Mouse (Mus musculus) kidney, embryonic 16.5 days (tissue): ENCODE measurements around the gene Zfp599. TPM values are rescaled to one million over a fixed set of nuclear protein-coding genes. Genes with fewer than 3 reads are reported as not detected.
"Not testable (repeated sequence)": the region's sequence is repeated elsewhere in the genome, so short reads cannot be mapped to it uniquely, and the experiment has no call there.

Source experiments
- ATAC-seq: fragments of 200-750 bp; cut with Nextera tagmentation; 2 replicates; pipeline ENCODE4 v1.8.0; 2017; ENCODE audit warnings: moderate TSS enrichment; ENCODE audit not compliant: low FRiP score, low TSS enrichment
- H3K27ac ChIP-seq: fragments of 300-500 bp; sonication (generic); 2 replicates; pipeline ENCODE4 v1.5.1; 2014; ENCODE audit warnings: low read length
- H3K27me3 ChIP-seq: fragments of 300-500 bp; sonication (generic); 2 replicates; pipeline ENCODE4 v1.6.1; 2014; ENCODE audit warnings: low read length, control low read depth, mixed read lengths; ENCODE audit not compliant: insufficient read depth
- H3K36me3 ChIP-seq: fragments of 300-500 bp; sonication (generic); 2 replicates; pipeline ENCODE4 v1.6.1; 2014; ENCODE audit warnings: low read length, control low read depth, mixed read lengths; ENCODE audit not compliant: insufficient read depth
- H3K4me1 ChIP-seq: fragments of 300-500 bp; sonication (generic); 2 replicates; pipeline ENCODE4 v1.6.1; 2014; ENCODE audit warnings: low read length, control low read depth, mixed read lengths; ENCODE audit not compliant: insufficient read depth
- H3K4me2 ChIP-seq: fragments of 300-500 bp; sonication (generic); replicated peaks from 2 replicates; pipeline ENCODE4 v1.6.1; 2014; ENCODE audit warnings: low read depth, low read length
- H3K4me3 ChIP-seq: fragments of 300-500 bp; sonication (generic); 2 replicates; pipeline ENCODE4 v1.5.1; 2014; ENCODE audit warnings: mild to moderate bottlenecking, low read length
- H3K9ac ChIP-seq: fragments of 300-500 bp; sonication (generic); replicated peaks from 2 replicates; pipeline ENCODE4 v1.6.1; 2014; ENCODE audit warnings: low read length
- H3K9me3 ChIP-seq: fragments of 300-500 bp; sonication (generic); 2 replicates; pipeline ENCODE4 v1.6.1; 2016; ENCODE audit warnings: low read length, control low read depth
- WGBS: fragments of 180-500 bp; shearing (Covaris S2); extraction: QIAGEN DNeasy Blood & Tissue Kit; methylation state at CpG from one replicate; pipeline ENCODE4 v1.1.7; 2014; 5-methylcytosine and 5-hydroxymethylcytosine counted together
- polyA plus RNA-seq: library from polyadenylated mRNA; unstranded; fragments of >200 nt; fragmentation: Nextera tagmentation; extraction: Ambion mirVana; gene quantifications from 2 replicates; pipeline ENCODE4 v1.2.1, GENCODE M21; 2015

Zfp599 gene
- 4.9 and 5.2 TPM in 2 replicates for polyA plus RNA-seq

DNA sequence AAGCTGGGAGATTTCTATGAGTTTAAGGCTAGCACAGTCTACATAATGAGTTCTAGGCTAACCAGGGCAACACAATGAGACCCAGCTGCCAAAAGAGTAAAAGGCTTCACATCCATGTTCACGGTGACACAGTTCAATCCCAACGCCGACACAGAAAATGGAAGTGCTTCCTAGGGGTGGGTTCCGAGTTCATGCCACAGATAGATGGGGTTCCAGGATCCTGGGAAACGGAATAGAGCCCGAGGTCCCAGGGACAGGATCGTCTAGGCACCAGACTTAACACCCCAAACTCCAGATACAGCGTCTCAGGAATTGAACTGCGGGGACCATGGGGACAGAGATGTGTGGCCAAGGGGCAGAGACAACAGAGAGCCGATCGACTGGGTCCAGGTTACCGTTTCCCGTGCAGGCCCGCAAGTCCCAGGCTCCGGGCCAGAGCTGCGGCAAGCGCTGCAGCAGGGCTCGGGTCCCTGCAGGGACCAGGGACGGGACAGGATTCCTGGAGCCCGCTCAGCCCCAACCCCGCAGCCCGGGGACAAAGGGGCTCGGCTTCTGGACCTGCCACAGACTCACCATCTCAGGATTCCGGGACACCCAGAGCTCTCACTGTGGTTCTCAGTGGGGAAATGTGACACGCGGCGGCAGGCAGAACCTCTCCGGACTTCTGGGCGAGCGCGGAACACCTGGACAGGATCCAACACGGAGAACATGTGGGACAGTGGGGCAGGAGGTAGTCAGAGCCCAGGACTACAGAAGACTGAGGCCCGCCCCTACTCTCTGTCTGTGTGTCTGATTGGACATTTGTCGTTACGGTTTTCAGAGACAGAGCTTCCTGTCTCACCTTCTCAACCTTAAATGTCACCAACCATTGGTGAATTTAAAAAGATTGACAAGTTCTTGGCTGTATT, at the start of gene Zfp599:
Gene Zfp599 (minus strand): TSS at position 712 of the 908 bp plus-strand sequence.
- Histone ChIP-seq H3K27me3 (no peaks in the 10 kb centered on the region), H3K4me1 (no peaks in the 10 kb centered on the region), H3K36me3 (peaks cover 17% of the 10 kb centered on the region), H3K9ac (peak within 1 kb of the TSS; percentile 86), H3K4me2 (peak within 1 kb of the TSS; percentile 77), H3K27ac (peak within 1 kb of the TSS; percentile 28; the same call in 1 of the 2 replicates), H3K4me3 (peak within 1 kb of the TSS; percentile 76), H3K9me3 (peaks cover 10% of the 10 kb centered on the region)
- WGBS, result under 1% methylated on average over 35 of the region's 35 CpGs
- peak; percentile 99 for ATAC-seq

DNA sequence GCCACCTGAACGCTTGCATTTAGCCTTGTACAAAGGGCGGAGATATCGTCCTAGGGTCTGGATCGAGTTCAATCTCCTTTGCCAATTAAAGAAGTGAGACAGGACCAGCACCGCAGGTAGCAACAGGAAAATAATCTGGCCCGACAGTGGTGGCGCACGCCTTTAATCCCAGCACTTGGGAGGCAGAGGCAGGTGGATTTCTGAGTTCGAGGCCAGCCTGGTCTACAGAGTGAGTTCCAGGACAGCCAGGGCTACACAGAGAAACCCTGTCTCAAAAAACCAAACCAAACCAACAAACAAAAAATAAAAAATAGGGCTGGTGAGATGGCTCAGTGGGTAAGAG, 48.2 kb upstream of the Zfp599 start:
- not testable (repeated sequence) for H3K4me1 ChIP-seq, H3K27me3 ChIP-seq, ATAC-seq
- H3K4me3 ChIP-seq, result peak overlapping the region; percentile 83
- H3K9me3 ChIP-seq, result peaks cover 35% of the 10 kb centered on the region
- peaks cover 24% of the 10 kb centered on the region for H3K36me3 ChIP-seq
- H3K9ac ChIP-seq, result peak overlapping the region; percentile 96
- 11% methylated on average over 9 of the region's 9 CpGs for WGBS
- H3K27ac ChIP-seq, result peak overlapping the region; percentile 74
- H3K4me2 ChIP-seq, result peak overlapping the region; percentile 87

DNA sequence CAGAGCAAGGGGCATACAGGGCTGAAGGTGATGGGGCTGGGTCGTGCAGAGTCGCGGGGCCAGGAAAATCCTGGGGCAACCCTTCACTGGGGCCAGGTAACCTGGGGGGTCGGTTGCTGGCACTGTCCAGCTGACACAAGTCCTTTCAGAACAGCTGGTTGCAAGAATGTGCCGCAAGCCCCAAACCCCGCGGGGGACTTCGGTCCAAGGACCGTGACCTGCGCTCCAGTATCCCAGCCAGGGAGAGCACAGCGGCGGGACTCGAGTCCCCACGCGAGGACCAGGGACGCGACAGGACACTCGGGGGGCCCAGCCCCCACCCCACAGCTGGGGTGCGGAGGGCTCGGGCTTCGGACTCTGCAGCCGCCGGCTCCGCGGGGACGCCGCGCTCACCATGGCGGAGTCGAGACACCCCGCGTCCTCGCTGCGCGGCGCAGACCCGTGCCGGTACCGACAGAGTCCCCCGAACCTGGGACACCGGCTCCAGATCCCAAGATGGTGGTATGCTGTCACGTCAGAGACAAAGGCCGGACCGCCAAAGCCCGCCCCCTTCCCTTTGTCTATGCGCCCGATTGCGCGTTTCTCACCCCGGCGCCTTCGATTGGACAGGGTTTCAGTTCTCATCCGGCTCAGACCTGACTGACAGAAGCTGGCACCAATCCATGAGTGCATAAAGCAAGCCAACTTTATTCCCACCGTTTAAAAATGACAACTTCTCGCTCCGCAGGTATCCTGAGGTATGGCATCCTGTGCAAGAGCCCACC, 47.6 kb upstream of the Zfp599 start, which contains the start of gene Zfp810:
Gene Zfp810 (minus strand): TSS at position 493 of the 764 bp plus-strand sequence.
- peaks cover 34% of the 10 kb centered on the region for H3K9me3 ChIP-seq
- peak; percentile 99 for ATAC-seq
- H3K4me2 ChIP-seq, result peak within 1 kb of the TSS; percentile 87
- WGBS, result under 1% methylated on average over 56 of the region's 56 CpGs
- H3K27ac ChIP-seq, result peak within 1 kb of the TSS; percentile 74
- peaks cover 29% of the 10 kb centered on the region for H3K36me3 ChIP-seq
- peaks cover 7% of the 10 kb centered on the region; the same call in 1 of the 2 replicates for H3K4me1 ChIP-seq
- no peaks in the 10 kb centered on the region for H3K27me3 ChIP-seq
- peak within 1 kb of the TSS; percentile 83 for H3K4me3 ChIP-seq
- H3K9ac ChIP-seq, result peak within 1 kb of the TSS; percentile 96

DNA sequence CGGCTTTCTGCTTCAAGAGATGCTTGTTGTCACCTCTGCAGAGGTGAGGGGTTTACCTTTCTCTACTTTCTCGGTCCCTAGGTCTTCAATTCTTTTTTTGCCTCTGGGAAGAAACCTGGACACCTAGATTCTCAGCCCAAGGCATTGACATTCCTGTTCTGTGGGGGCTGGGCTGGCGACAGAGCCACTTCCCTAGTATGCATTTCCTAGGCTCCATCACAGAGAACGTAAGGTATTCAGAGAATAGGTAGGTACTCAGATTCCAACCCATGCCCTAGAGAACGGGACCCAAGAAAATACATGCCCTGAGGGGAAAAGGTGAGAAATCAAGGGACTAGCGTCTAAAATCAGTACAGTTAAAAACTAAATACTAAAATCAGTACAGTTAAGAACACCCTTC, 47.0 kb upstream of the Zfp599 start:
- no peak for ATAC-seq
- Histone ChIP-seq H3K36me3 (peaks cover 33% of the 10 kb centered on the region), H3K4me3 (peak overlapping the region; percentile 83), H3K27me3 (no peaks in the 10 kb centered on the region), H3K9me3 (peaks cover 27% of the 10 kb centered on the region), H3K27ac (peak overlapping the region; percentile 72; the same call in 1 of the 2 replicates), H3K4me2 (peak overlapping the region; percentile 87), H3K4me1 (peaks cover 7% of the 10 kb centered on the region; the same call in 1 of the 2 replicates), H3K9ac (peak overlapping the region; percentile 96)
- 11% methylated on average over 6 of the region's 6 CpGs for WGBS

DNA sequence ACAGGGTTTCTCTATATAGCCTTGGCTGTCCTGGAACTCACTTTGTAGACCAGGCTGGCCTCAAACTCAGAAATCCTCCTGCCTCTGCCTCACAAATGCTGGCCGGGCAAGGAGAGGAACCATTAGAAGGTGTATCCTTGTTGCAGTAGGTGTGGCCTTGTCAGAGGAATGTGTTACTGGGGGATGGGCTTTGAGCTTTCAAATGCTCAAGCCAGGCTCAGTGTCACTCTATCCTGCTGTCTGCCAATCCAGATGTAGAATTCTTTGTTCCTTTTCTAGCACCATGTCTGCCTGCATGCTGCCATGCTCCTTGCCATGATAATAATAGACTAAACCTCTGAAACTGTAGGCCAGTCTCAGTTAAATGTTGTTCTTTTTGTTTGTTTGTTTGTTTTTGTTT, 42.5 kb upstream of the Zfp599 start:
- 94% methylated on average over 1 of the region's 1 CpGs for WGBS
- Histone ChIP-seq H3K36me3 (peaks cover 69% of the 10 kb centered on the region), H3K27ac (no peak overlapping the region)

DNA sequence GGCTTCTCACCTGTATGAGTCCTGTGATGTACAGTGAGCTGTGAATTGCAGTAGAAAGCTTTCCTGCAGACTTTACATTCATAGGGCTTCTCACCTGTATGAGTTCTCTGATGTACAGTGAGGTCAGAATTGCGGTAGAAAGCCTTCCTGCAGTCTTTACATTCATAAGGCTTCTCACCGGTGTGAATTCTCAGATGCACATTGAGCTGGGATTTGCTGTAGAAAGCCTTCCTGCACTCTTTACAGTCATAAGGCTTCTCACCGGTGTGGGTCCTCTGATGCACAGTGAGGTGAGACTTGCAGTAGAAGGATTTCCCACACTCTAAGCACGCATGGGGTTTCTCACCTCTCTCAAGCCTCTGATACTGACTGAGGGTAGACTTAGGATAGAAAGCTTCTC, 19.0 kb upstream of the Zfp599 start:
- Histone ChIP-seq H3K4me1 (no peaks in the 10 kb centered on the region), H3K4me3 (no peak overlapping the region), H3K27me3 (no peaks in the 10 kb centered on the region), H3K9me3 (peaks cover 69% of the 10 kb centered on the region), H3K27ac (no peak overlapping the region), H3K36me3 (peaks cover 81% of the 10 kb centered on the region), H3K4me2 (no peak overlapping the region), H3K9ac (no peak overlapping the region)
- ATAC-seq, result no peak
- WGBS, result 96% methylated on average over 4 of the region's 4 CpGs

More for the DNA sequence above, 42.5 kb upstream of the Zfp599 start:
- ATAC-seq, result no peak
- no peak overlapping the region for H3K9ac ChIP-seq
- H3K4me3 ChIP-seq, result no peak overlapping the region
- no peak overlapping the region for H3K4me2 ChIP-seq
- H3K27me3 ChIP-seq, result no peaks in the 10 kb centered on the region
- H3K4me1 ChIP-seq, result peaks cover 7% of the 10 kb centered on the region; the same call in 1 of the 2 replicates
- peaks cover 10% of the 10 kb centered on the region for H3K9me3 ChIP-seq

DNA sequence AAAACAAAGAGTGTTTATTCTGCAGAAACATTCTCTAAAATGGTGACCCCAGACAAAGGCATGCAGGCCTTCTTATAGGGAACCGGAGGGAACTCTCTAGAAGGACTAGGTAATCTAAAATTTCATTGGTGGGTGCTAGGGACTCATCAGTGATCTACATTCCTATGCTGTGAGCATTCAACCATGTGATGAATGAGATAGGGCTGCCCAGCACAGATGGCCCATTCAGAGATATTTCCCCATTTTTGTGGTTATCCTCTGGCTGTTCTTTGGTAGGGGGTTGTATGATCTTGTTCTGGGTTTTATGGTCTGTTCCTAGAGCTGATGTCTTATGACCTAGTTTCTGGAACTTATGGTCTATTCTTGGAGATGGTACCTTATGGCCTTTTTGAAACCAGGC, 9.2 kb upstream of the Zfp599 start:
- H3K9me3 ChIP-seq, result peaks cover 13% of the 10 kb centered on the region
- no peak for ATAC-seq
- no peak overlapping the region for H3K4me3 ChIP-seq
- no peak overlapping the region for H3K9ac ChIP-seq
- WGBS, result 93% methylated on average over 1 of the region's 1 CpGs
- H3K36me3 ChIP-seq, result peaks cover 6% of the 10 kb centered on the region; the same call in 1 of the 2 replicates
- H3K27ac ChIP-seq, result no peak overlapping the region
- H3K27me3 ChIP-seq, result no peaks in the 10 kb centered on the region
- H3K4me2 ChIP-seq, result no peak overlapping the region
- H3K4me1 ChIP-seq, result no peaks in the 10 kb centered on the region

DNA sequence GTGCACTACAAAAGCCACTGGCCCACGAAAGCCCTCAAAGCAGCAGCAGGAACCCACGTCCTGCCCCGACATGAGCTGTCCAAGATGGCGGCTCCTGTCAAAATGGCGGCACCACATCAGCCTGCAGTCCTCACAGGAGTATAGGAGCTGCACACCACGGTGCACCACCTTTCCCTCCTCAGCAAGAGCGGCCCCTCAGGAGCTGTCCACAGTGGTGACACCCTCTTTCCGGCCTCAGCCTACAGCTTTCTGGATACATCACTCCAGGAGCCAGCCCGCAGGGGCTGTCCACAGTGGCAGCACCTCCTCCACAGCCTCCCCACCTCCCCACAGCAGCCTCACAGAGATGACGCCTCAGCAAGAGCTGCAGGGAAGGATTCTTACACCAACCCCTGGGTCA, 2.9 kb upstream of the Zfp599 start:
- Histone ChIP-seq H3K9me3 (peaks cover 3% of the 10 kb centered on the region; the same call in 1 of the 2 replicates), H3K4me1 (no peaks in the 10 kb centered on the region), H3K4me2 (no peak overlapping the region), H3K36me3 (no peaks in the 10 kb centered on the region), H3K27ac (no peak overlapping the region), H3K4me3 (no peak overlapping the region), H3K27me3 (no peaks in the 10 kb centered on the region), H3K9ac (no peak overlapping the region)
- 78% methylated on average over 10 of the region's 10 CpGs for WGBS
- ATAC-seq, result no peak

DNA sequence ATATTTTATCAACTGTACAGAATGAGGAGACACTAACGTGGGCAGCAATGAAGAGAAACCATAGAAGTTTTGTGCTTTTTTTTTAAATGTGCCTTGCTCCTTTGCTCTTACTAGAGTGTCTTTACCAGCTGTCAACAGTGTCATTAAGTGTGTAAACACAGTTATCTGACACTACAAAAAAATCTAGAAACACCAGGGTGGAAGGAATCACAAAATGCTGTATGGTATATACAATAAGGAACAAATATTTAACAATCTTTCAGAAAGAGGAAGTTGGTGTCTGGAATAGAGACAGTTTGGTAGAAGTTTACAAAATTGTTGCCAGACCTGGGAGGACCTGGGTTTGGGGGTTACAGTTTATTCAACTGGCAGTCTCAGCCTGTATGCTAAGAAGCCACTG, 1.9 kb upstream of the Zfp599 start:
- no peak overlapping the region for H3K4me2 ChIP-seq
- H3K27me3 ChIP-seq, result no peaks in the 10 kb centered on the region
- no peak overlapping the region for H3K9ac ChIP-seq
- no peaks in the 10 kb centered on the region for H3K9me3 ChIP-seq
- H3K4me1 ChIP-seq, result no peaks in the 10 kb centered on the region
- H3K27ac ChIP-seq, result no peak overlapping the region
- H3K4me3 ChIP-seq, result no peak overlapping the region
- ATAC-seq, result no peak
- WGBS, result 68% methylated on average over 1 of the region's 1 CpGs
- H3K36me3 ChIP-seq, result peaks cover 1% of the 10 kb centered on the region; the same call in 1 of the 2 replicates
